Mouse (Mus musculus) liver, adult 2 months (tissue): ENCODE measurements at regions not wholly inside any gene's neighbourhood (a gene's known extent, or its start where the extent isn't known, plus 50 kb on each side); places are given as distances from the start of the nearest gene placed in this dataset.

Source experiments
- DNase-seq: peaks from one replicate; pipeline ENCODE4 v3.0.0-alpha.2; 2011; ENCODE audit warnings: low read depth, low spot score; ENCODE audit errors: extremely low read depth
- H3K27ac ChIP-seq: fragments of 200-500 bp; replicated peaks from 2 replicates; pipeline ENCODE4 v1.5.1; 2012; ENCODE audit warnings: low read depth, mild to moderate bottlenecking, control low read depth, inconsistent platforms, low read length; ENCODE audit not compliant: insufficient read depth
- H3K27me3 ChIP-seq: fragments of 200-500 bp; 2 replicates; pipeline ENCODE4 v1.6.1; 2012; ENCODE audit warnings: mild to moderate bottlenecking, moderate library complexity, low read length, inconsistent platforms; ENCODE audit not compliant: control insufficient read depth, insufficient read depth
- H3K36me3 ChIP-seq: fragments of 200-500 bp; 2 replicates; pipeline ENCODE4 v1.6.1; 2012; ENCODE audit warnings: low read length, inconsistent platforms; ENCODE audit not compliant: control insufficient read depth, insufficient read depth
- H3K4me1 ChIP-seq: fragments of 200-500 bp; 2 replicates; pipeline ENCODE4 v1.6.1; 2011; ENCODE audit warnings: low read length; ENCODE audit not compliant: control insufficient read depth, insufficient read depth
- H3K4me3 ChIP-seq: fragments of 200-500 bp; 2 replicates; pipeline ENCODE4 v1.5.1; 2011; ENCODE audit warnings: low read depth, mild to moderate bottlenecking, control low read depth, low read length, moderate library complexity; ENCODE audit not compliant: insufficient read depth
- H3K79me2 ChIP-seq: fragments of 200-500 bp; 2 replicates; pipeline ENCODE4 v1.6.1; 2012; ENCODE audit warnings: inconsistent platforms, mild to moderate bottlenecking, low read length, moderate library complexity; ENCODE audit not compliant: control insufficient read depth, insufficient read depth
- H3K9ac ChIP-seq: fragments of 200-500 bp; 2 replicates; pipeline ENCODE4 v1.6.1; 2012; ENCODE audit warnings: low read depth, mild to moderate bottlenecking, control low read depth, inconsistent platforms, low read length
- CTCF ChIP-seq: fragments of 200-500 bp; IDR thresholded peaks from 2 replicates; pipeline ENCODE4 v1.5.1; 2011; ENCODE audit warnings: low read depth, low read length, control low read depth
- POLR2A ChIP-seq: fragments of 200-500 bp; IDR thresholded peaks from 2 replicates; pipeline ENCODE4 v1.6.1; 2011; ENCODE audit warnings: low read length, control low read depth; ENCODE audit not compliant: insufficient read depth; ENCODE audit errors: extremely low read depth
- WGBS: fragments of 180-500 bp; shearing (Covaris S2); methylation state at CpG from one replicate; pipeline ENCODE4 v1.1.7; 2018; 5-methylcytosine and 5-hydroxymethylcytosine counted together

- no peaks in the 10 kb centered on the region for H3K27me3 ChIP-seq
- no peaks in the 10 kb centered on the region for H3K79me2 ChIP-seq
- no peak overlapping the region for H3K9ac ChIP-seq
- H3K4me3 ChIP-seq: no peak overlapping the region
- TF ChIP-seq CTCF (no peak), POLR2A (no peak)
- no peak for DNase-seq
- H3K4me1 ChIP-seq: peaks cover 2% of the 10 kb centered on the region; the same call in 1 of the 2 replicates
- WGBS: 72% methylated on average over 4 of the region's 4 CpGs
- no peak overlapping the region for H3K27ac ChIP-seq
- H3K36me3 ChIP-seq: no peaks in the 10 kb centered on the region
Observed at GRCm38 (mm10) chr14:46461960-46462359, 71.5 kb upstream of the Bmp4 start.

GRCm38 (mm10) chr14:46454500-46454899, 64.0 kb upstream of the Bmp4 start:
- Histone ChIP-seq H3K4me3 (no peak overlapping the region), H3K79me2 (no peaks in the 10 kb centered on the region), H3K36me3 (no peaks in the 10 kb centered on the region), H3K9ac (no peak overlapping the region), H3K4me1 (no peaks in the 10 kb centered on the region), H3K27ac (no peak overlapping the region), H3K27me3 (no peaks in the 10 kb centered on the region)
- peak; percentile 28 for DNase-seq
- WGBS: 25% methylated on average over 6 of the region's 6 CpGs
- no peak for TF ChIP-seq POLR2A
- no peak for TF ChIP-seq CTCF

GRCm38 (mm10) chr14:46441696-46442095, 51.2 kb upstream of the Bmp4 start:
- Histone ChIP-seq H3K27me3 (no peaks in the 10 kb centered on the region), H3K36me3 (no peaks in the 10 kb centered on the region), H3K27ac (no peak overlapping the region), H3K79me2 (no peaks in the 10 kb centered on the region), H3K4me1 (no peaks in the 10 kb centered on the region), H3K9ac (no peak overlapping the region), H3K4me3 (no peak overlapping the region)
- no peak for TF ChIP-seq CTCF
- no peak for TF ChIP-seq POLR2A
- DNase-seq: no peak
- WGBS: 90% methylated on average over 6 of the region's 6 CpGs
